Mouse (Mus musculus): ENCODE results near the gene Parl. TPM values are rescaled to one million over a fixed set of nuclear protein-coding genes. Genes with fewer than 3 reads are reported as not detected.
A peak's percentile ranks its signal among the peaks of the same experiment; 100 is the strongest.

The Parl gene
- 10 to 100 TPM; 70.7 to 80.0 TPM for polyA plus RNA-seq (2017; shearing (Covaris generic))

- peak; percentile 94 for ATAC-seq
Measured at GRCm38 (mm10) chr16:20301770-20302649, at the start of gene Parl. TSS of gene Parl (minus strand) at chr16:20302387.

- ATAC-seq: no peak
Measured at GRCm38 (mm10) chr16:20345464-20345863, 43.3 kb upstream of the Parl start.

DNA sequence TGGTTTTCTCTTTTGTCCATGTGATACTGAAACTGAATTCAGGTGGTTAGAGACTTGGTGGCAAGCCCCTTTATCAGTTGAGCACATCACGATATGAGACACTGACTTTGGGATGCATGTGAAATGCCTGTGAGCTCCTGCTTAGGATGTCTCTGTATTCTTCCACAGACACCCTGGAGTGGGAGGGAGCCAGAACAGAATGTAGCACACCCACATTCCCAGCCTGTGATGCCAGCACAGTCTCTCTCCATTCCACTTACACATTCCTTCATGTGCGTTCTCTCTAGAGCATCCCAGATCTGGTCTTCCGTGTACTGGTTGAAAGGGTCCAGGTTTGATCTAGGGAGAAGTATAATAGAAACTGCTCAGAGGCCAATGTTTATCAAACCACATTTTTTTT, 36.4 kb upstream of the Parl start:
- no peak for ATAC-seq

DNA sequence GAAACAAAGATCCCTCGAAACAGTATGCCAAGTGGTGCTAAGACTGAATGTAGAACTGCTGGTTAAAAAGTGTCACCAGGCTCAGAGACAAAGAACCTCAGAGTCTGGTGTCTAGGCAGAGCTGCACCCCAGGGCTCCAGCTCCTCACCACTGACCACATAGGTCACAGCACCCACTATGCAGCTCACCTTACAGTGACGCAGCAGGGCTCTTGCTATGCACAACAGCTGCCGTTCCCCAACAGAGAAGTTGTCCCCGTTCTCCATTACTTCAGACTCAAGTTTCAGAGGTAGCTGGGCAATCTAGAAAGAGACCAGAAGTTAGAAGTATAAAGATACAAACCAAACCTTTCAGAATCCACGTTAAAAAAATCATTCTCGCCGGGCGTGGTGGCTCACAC, 32.7 kb upstream of the Parl start:
- no peak for ATAC-seq

- ATAC-seq: no peak
Measured at GRCm38 (mm10) chr16:20328306-20328705, 26.1 kb upstream of the Parl start.

DNA sequence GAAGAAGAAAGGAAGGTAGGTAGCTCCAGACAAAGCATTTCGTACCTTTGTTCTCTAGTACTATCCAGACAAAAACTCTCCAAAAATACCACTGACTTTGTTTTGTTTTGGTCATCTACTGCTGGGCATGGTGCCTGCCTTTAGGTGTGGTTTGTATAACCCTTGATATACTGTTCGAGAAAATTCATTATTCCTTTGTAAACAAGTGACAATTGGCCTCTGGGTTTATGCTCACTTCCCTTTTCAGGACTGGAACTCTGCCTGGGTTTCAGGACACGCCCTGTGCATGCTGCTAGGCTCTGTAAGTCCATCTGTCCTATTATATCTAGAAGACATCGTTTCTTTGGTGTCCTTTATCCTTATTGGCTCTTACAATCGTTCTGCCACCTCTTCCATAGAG, 23.1 kb upstream of the Parl start, which contains the start of gene Cyp2ab1:
Gene Cyp2ab1 (minus strand): TSS at position 119 of the 400 bp plus-strand sequence.
- no peak for ATAC-seq

- no peak for ATAC-seq
Measured at GRCm38 (mm10) chr16:20323907-20324306, 21.7 kb upstream of the Parl start.

DNA sequence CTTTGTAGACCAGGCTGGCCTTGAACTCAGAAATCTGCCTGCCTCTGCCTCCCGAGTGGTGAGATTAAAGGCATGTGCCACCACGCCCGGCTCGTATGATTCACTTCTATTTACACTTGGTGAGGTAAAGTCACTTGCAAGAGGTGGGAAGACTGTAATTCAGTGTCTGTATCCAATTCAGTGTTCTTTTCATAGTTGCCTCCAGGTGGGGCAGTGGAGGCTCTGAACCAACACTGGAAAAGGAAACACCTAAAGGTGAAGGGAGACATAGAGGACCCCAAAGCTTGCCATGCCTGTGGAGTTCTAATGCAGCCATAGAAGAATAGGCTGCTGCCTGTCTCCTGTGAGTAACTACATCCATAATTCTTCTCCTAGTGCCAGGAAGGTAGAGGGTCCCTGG, 20.1 kb upstream of the Parl start:
- no peak for ATAC-seq

DNA sequence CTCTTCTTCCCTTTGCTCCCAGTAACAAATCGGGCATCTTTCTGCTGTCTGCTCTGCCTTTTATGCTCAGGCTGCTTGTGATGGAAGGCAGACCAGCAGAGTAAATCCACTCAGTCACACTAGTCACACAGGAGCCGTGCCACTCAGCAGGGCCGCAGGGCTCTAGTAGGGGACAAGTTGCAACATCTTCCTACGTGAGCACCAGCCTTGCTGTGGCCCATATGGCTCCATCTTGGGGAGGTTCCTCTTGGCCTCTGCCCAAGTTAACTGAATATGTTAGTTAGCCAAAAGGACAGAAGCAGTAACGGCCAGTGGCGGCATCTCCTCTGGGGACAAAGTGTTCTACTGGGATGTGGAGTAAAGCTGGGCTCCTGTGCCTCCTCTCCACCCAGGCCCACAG, 14.6 kb upstream of the Parl start:
- no peak for ATAC-seq

DNA sequence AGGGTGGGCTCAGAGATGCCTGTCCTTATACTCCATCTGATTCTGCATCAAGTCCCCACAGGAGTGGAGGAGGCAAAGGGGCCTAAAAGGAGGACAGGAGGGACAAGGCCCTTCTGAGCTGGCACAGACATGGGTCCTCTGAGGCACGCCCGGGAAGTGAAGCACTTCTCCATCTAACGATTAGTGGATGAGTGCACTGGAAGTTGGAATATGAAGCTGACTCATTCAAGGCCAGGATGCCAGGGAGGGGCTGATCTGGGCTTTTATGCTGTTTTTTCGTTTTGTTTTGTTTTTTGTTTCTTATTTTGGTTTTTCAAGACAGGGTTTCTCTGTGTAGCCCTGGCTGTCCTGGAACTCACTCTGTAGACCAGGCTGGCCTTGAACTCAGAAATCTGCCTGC, 13.1 kb upstream of the Parl start:
- ATAC-seq: no peak

DNA sequence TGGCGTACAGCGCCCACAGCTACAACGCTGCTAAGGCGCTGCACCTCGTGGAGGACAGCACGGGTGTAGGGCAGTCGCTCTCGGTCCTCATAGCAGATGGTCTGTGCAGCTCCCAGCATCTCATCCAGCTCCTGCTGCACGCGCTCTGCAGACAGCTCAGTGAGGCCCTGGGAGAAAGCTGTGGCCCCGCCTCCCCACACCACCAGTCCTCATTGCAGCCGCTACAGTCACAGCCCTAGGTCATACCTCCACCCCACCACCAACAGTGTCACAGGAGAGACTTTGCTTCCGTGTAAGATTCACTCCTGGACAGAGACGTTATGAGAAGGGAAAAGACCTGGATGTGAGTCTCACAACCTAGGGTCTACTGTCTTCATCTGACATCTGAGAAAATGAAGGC, 10.1 kb upstream of the Parl start:
- no peak for ATAC-seq

DNA sequence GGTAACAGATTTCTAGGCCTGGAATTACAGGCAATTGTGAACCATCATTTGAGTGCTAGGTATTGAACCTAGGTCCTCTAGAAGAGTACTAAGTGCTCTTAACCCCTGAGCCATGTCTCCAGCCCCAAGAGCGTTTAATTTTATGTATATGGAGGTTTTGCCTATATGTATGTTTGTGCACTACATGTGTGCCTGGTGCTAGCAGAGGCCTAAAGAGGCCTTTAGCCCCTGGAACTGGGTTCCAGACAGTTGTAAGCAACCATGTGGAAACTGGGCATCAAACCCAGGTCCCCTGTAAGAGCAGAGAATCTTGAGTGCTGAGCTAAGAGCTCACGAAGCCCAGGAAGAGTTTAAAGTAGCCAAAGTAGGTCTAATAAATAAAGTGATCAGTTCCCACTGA, 2.1 kb downstream of the Parl start:
- ATAC-seq: no peak

DNA sequence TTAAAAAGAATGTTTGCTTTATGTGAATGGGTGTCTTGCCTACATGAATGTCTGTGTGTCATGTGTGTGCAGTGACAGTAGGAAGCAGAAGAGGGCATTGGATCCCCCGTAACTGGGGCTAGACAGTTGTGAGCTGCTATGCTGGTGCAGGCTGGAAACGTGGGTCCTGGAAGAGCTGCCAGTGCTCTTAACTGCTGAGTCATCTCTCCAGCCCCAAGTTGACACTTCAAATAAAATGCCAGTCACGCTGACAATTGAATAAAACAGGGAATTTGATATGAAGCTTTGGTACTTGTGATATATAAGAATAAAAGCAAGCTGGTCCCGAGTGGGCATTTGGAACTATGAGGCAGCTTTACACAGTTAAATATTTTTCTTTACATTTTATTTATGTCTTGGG, 21.9 kb downstream of the Parl start:
- no peak for ATAC-seq

DNA sequence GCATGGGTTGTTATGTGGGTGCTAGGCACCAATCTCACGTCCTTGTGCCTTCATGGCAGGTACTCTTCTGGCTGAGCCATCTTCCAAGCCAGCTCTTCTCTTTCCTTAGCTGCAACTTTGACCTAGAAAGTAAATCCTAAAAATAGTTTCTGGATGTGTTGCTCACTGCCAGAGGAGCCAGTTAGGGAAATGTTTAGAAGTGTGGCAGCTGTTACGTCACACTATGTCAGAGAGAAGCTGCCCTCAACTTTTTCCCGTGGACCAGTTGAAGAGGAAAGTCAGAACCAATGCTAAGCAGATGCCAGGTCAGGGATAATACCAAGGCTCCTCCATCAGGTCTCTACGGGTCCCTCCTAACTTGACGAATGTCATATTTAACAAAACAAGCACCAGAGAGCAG, 22.8 kb downstream of the Parl start:
- ATAC-seq: no peak

DNA sequence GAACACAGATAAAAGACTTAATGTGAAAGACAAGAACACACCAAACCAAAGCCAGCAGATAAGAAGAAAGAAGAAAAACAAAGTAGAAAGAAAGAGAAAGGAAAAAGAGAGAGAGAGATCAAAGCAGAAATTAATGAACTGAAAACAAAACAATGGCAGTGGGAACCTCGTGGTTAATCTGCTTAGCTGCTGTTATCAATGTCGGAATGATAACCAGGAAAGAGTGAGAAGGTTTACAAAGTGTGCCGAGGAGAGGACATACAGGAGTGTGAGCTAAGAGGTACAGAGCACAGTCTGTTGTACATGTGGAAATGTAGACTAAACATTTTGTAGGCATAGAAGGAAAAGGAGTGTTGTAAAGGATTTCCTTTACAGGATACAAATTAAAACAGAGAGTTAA, 29.2 kb downstream of the Parl start:
- no peak for ATAC-seq

DNA sequence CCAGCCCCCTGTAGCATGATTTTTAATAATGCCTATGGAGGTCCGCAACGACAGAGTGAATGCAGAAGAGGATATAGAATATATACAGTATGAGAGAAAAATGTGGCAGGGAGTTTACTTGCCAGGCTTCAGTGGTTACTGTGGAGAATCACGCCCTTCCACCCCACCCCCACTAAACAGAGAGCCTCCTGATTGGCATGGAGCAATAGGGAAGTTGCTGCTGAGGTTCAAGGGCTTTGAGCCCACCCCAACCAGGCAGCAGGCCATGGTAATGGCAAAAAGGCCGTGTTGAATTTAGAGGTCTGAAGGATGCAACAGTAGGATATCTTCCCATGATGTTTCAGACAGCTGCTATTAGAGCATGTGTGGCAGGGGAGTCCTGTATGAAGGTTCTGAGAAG, 30.8 kb downstream of the Parl start:
- ATAC-seq: no peak

DNA sequence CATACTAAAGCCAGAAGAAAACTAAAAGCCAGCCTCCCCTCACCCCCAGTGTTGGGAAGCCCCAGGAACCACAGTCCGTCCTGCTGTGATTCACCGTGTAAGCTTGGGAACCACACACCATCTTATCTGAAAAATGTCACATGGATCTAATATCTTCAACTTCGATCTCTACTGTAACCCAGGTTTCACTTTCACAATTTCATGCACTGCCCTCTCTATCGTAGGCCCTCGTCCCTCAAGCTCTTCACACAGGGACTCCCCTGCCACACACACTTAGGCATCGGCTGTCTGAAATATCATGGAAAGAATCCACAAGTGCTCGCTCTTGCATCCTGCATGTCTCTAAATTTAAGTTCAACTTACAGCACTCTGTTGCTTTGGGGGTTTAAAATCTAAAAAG, 37.1 kb downstream of the Parl start:
- peak; percentile 62 for ATAC-seq

DNA sequence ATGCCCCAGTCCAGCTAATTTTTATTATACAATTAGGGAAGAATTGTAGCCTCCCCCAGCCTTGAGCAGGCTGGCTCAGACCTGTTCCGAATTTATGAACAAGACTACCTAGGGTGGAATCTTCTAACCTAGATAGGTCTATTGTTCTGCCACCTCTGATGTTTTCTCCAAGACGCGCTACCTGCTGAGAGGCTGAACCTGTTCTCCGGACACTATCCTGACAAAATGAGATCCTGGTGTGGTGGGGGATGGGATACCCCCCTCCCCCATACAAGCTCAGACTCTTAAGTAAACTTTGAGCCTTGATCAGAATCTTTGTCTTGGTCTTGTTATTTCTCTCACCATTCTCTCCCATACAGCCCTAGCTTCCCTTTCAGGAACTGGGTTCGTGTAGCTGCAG, 44.3 kb downstream of the Parl start:
- ATAC-seq: no peak

GRCm38 (mm10) chr16:20248442-20249174, 53.6 kb downstream of the Parl start:
- no peak for ATAC-seq

- no peak for ATAC-seq
Measured at GRCm38 (mm10) chr16:20247103-20247502, 55.1 kb downstream of the Parl start.

- no peak for ATAC-seq
Measured at GRCm38 (mm10) chr16:20240468-20241414, 61.4 kb downstream of the Parl start, which contains the start of gene Map6d1. TSS of gene Map6d1 (minus strand) at chr16:20241358.

- ATAC-seq: no peak
Measured at GRCm38 (mm10) chr16:20238646-20239045, 63.5 kb downstream of the Parl start.

GRCm38 (mm10) chr16:20237426-20237825, 64.8 kb downstream of the Parl start:
- ATAC-seq: no peak
